Mouse (Mus musculus): ENCODE results near the gene Npdc1. TPM values are rescaled to one million over a fixed set of nuclear protein-coding genes. Genes with fewer than 3 reads are reported as not detected.

The Npdc1 gene
- total and polyA plus RNA-seq, 3 experiments: not detected

- TF ChIP-seq ELF1 (IDR thresholded peaks at IDR 0.05; ENCODE audit: low read depth, low read length) (0 out of 2 replicates have a peak, but pooled peaks have one; percentile 41), USF2 (IDR thresholded peaks at IDR 0.05; ENCODE audit: borderline replicate concordance in 1 of 2, insufficient read depth in 1 of 2, low read depth in 1 of 2, low read length in 2 of 2) (no peak), CHD1 (IDR thresholded peaks at IDR 0.05; ENCODE audit: low read depth, low read length) (no peak), TCF12 (IDR thresholded peaks at IDR 0.05; ENCODE audit: low read depth, low read length) (peak; percentile 54; the same call in 1 of the 2 replicates), CHD2 (IDR thresholded peaks at IDR 0.05; ENCODE audit: low read length) (no peak), MAFK (IDR thresholded peaks at IDR 0.05; ENCODE audit: borderline replicate concordance, low read depth, low read length) (no peak), MXI1 (IDR thresholded peaks at IDR 0.05; ENCODE audit: low read depth, low read length) (peak; percentile 67), SMC3 (IDR thresholded peaks at IDR 0.05; ENCODE audit: low read depth, low read length) (peak; percentile 47), TBP (IDR thresholded peaks at IDR 0.05; ENCODE audit: low read depth, low read length) (peak; percentile 36; the same call in 1 of the 2 replicates), UBTF (IDR thresholded peaks at IDR 0.05; ENCODE audit: borderline replicate concordance, insufficient read depth, low read depth, low read length) (0 out of 2 replicates have a peak, but pooled peaks have one; percentile 59)
These were observed 29.5 kb downstream of the Npdc1 start, which contains the start of gene Abca2 (continued) for GRCm38 (mm10) chr2:25428442-25429236.

GRCm38 (mm10) chr2:25429435-25430180 lies 30.5 kb downstream of the Npdc1 start:
- Histone ChIP-seq H3K36me3 (ENCODE audit: control insufficient read depth in 1 of 2, insufficient read depth in 2 of 2, low read length in 2 of 2) (peaks cover 0 to 7% of the 10 kb centered on the region in 2 experiments; a peak in 2 of 4 replicates), H3K79me2 (ENCODE audit: control insufficient read depth, insufficient read depth, low read length, poor library complexity) (peaks cover 2% of the 10 kb centered on the region; the same call in 1 of the 2 replicates), H3K9ac (ENCODE audit: control insufficient read depth, low read depth, low read length, poor library complexity, severe bottlenecking) (peak overlapping the region; percentile 68), H3K27ac (ENCODE audit: control insufficient read depth, low read depth, low read length) (no peak overlapping the region), H3K9me3 (replicated peaks; ENCODE audit: insufficient read depth, low read length) (no peaks in the 10 kb centered on the region), H3K27me3 (ENCODE audit: control insufficient read depth in 1 of 2, insufficient read depth in 2 of 2, low read length in 2 of 2) (no peaks in the 10 kb centered on the region), H3K4me1 (ENCODE audit: control insufficient read depth in 1 of 2, insufficient read depth in 2 of 2, low read length in 2 of 2) (peaks cover 8 to 23% of the 10 kb centered on the region in 2 experiments; a peak in 3 of 4 replicates), H3K4me3 (ENCODE audit: control insufficient read depth in 1 of 2, insufficient read depth in 1 of 2, low read depth in 2 of 2, low read length in 2 of 2) (peak overlapping the region; percentile 55 to 80)
- no peak for TF ChIP-seq MEF2A (IDR thresholded peaks at IDR 0.05; ENCODE audit: extremely low read depth, insufficient replicate concordance, low read depth, low read length, poor library complexity, severe bottlenecking)
- no peak for TF ChIP-seq MAFK (IDR thresholded peaks at IDR 0.05; ENCODE audit: borderline replicate concordance, low read depth, low read length)
- TF ChIP-seq POLR2A (IDR thresholded peaks at IDR 0.05; ENCODE audit: control insufficient read depth in 1 of 2, insufficient read depth in 1 of 2, low read depth in 1 of 2, low read length in 2 of 2, poor library complexity in 1 of 2): no peak
- no peak for TF ChIP-seq MAX (IDR thresholded peaks at IDR 0.05; ENCODE audit: low read length)
- TF ChIP-seq ETS1 (IDR thresholded peaks at IDR 0.05; ENCODE audit: low read depth, low read length): no peak
- TF ChIP-seq ZKSCAN1 (IDR thresholded peaks at IDR 0.05; ENCODE audit: low read depth, low read length): no peak
- TF ChIP-seq JUND (IDR thresholded peaks at IDR 0.05; ENCODE audit: low read depth, low read length): no peak
- no peak for TF ChIP-seq MAZ (IDR thresholded peaks at IDR 0.05; ENCODE audit: low read depth, low read length)
- DNase-seq (ENCODE audit: low read depth, low spot score): no peak
